Mouse (Mus musculus): Measurements from ENCODE around the gene Hyal2.
A peak's percentile ranks its signal among the peaks of the same experiment; 100 is the strongest.

Hyal2 gene

GRCm38 (mm10) chr9:107567702-107568319 lies at the start of gene Hyal2:
Hyal2 (plus strand) TSS chr9:107567945.
- DNase-seq (ENCODE audit: low read depth, low spot score) = no peak

DNA sequence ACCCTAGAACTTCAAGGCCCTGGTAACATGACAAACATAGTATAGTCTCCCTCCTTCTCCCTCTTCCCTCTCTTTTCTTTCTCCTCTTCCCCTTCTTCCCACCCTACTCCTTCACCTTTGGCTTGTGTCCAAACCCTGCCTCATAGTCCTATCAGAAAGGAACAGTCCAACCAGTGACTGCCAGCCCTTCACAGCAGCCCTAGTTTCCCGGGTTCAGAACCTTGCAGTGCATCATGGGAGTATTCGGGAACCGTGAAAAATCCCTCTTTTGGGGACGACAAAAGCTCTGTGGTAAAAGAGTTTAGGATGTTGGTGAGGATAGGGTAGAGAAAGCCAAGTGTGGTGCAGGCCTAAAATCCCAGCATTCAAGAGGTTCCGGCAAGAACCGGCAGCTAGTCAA lies 47.4 kb upstream of the Hyal2 start:
- no peak for DNase-seq (ENCODE audit: low read depth, low spot score)

- no peak for DNase-seq (ENCODE audit: low read depth, low spot score)
These were observed 46.6 kb upstream of the Hyal2 start for GRCm38 (mm10) chr9:107521190-107521589.

DNA sequence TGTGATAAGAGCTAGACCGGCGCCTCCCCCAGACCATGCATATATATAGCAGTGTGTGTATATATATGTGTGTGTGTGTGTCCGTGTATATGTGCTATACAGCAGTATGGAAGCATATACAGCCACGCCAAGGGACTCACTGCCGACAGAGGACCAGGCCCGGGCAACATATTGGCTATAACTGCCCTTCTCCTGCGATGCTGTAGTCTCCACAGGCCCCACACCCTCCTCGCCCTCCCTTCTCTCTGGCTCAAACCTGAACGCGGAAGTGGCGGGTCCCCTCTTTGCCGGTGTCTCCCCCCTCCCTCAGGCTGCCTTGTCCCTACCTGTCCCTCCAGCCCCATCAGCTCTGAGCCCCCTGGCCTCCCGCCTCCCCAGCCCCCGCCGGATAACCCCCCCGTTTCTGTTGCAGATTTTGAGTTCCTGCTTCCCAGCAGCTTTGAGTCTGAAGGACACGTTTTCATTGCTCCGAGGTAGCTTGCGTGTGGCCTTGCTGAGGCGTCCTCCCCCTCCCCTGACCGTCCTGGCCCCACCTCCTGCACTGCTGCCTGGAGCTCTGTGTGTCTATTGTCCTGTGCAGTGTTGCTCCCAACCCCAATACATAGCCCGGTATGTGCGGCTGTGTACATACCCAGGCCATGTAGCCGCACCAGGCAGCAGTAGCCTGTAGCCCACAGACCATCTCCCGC lies 45.9 kb upstream of the Hyal2 start:
- DNase-seq (ENCODE audit: low read depth, low spot score) = no peak

GRCm38 (mm10) chr9:107522400-107522711 lies 45.4 kb upstream of the Hyal2 start:
- no peak for DNase-seq (ENCODE audit: low read depth, low spot score)

GRCm38 (mm10) chr9:107526198-107527026 lies 41.3 kb upstream of the Hyal2 start:
- DNase-seq (ENCODE audit: low read depth, low spot score) = peak; percentile 72

- DNase-seq (ENCODE audit: low read depth, low spot score) = peak; percentile 90
These were observed 33.8 kb upstream of the Hyal2 start, which contains the start of gene Tmem115 for GRCm38 (mm10) chr9:107533791-107534407. Tmem115 (plus strand) TSS chr9:107533945.

GRCm38 (mm10) chr9:107534408-107535202 lies 33.1 kb upstream of the Hyal2 start:
- no peak for DNase-seq (ENCODE audit: low read depth, low spot score)

DNA sequence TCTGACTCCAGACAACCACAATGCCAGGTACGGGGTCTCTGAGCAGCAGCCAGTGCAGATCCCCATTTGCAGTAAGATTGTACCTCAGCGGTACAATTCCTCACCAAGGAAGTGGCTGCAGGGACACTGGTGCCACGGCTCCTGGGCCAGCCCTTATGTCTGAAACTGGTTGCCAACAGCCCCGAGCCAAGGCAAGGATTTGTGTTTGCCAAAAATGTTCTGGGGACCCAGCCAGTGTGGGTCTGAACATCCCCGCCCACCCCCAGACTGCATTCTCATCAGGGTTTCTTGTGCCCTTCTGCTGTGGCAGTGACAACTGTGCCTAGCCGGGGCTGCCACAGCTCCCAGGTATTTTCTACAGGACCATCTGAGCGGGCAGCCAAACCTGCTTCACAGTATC lies 29.5 kb upstream of the Hyal2 start:
- no peak for DNase-seq (ENCODE audit: low read depth, low spot score)

DNA sequence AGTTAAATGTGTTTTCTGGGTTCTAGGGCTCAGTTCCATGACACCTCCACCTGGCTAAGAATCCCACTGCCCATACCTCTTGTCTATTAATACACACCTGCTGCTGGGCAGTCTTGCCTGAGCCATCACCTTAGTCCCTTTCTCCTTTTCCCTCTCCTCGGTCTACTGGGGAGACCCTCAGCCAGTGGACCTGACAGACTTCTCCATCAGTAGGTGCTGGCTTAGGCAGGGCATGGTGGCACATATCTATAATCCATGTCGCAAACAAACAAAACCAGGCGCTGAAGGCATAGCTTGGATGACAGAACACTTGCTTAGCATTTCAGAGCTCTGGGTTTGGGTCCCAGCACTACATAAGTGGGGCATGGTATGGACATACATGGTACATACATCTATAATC lies 29.0 kb upstream of the Hyal2 start:
- DNase-seq (ENCODE audit: low read depth, low spot score) = no peak

DNA sequence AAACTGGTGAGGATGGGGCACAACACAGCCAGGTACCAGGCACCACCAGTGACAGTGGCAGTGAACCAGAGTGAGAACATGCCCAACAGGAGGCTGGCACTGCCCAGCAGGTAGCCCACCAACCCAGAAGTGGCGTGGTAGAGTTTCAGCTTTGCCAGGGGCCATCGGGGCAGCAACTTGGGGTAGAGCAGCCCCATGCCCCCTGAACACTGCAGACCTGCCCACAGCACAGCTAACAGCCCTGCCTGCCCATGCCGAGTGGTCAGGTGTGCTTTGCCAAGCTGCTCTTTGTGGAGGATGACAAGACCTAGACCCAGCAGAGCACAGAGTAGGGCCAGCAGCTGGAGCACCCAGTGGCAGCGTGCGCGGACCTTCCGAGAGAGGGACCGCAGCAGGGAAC lies 27.8 kb upstream of the Hyal2 start:
- DNase-seq (ENCODE audit: low read depth, low spot score) = no peak

GRCm38 (mm10) chr9:107540420-107540819 lies 27.3 kb upstream of the Hyal2 start:
- no peak for DNase-seq (ENCODE audit: low read depth, low spot score)

GRCm38 (mm10) chr9:107541005-107541404 lies 26.7 kb upstream of the Hyal2 start:
- DNase-seq (ENCODE audit: low read depth, low spot score) = no peak

- DNase-seq (ENCODE audit: low read depth, low spot score) = peak; percentile 83
These were observed 26.0 kb upstream of the Hyal2 start, which contains the start of the genes Cyb561d2 and Nprl2 for GRCm38 (mm10) chr9:107541474-107542351. Cyb561d2 (minus strand) TSS chr9:107542193. Nprl2 (plus strand) TSS chr9:107542226.

GRCm38 (mm10) chr9:107542352-107542686 lies 25.4 kb upstream of the Hyal2 start:
- DNase-seq (ENCODE audit: low read depth, low spot score) = no peak

- no peak for DNase-seq (ENCODE audit: low read depth, low spot score)
These were observed 25.0 kb upstream of the Hyal2 start for GRCm38 (mm10) chr9:107542721-107543120.

DNA sequence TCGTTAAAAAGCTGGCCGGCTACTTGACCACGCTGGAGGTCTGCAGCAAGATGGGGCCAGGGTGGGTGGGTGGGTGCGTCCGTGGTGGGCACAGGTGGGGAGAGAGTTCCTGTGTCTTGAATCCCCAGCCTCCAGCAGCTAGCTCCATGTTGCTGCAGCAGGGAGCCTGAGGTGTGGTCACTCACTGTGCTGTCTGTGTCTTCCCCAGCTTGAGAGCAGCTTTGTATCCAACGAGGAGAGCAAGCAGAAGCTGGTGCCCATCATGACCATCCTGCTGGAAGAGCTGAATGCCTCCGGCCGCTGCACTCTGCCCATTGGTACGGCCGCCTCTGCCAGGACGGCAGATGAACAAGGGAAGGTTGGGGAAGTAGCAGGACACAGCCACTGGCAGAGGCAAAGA lies 24.4 kb upstream of the Hyal2 start:
- DNase-seq (ENCODE audit: low read depth, low spot score) = no peak

- no peak for DNase-seq (ENCODE audit: low read depth, low spot score)
These were observed 23.5 kb upstream of the Hyal2 start for GRCm38 (mm10) chr9:107544196-107544700.

DNA sequence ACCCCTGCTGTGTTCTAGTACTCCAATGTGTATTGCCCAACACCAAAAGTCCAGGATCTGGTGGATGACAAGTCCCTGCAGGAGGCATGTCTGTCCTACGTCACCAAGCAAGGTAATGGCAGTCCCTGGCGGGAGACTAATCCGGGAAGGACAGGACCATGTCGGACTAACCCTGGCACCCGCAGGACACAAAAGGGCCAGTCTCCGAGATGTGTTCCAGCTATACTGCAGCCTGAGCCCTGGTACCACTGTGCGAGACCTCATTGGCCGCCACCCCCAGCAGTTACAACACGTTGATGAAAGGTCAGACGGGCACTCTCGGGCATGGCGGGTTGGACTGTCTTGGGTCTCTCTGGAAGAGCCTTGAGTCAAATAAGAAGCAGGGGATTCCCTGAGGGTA lies 23.0 kb upstream of the Hyal2 start:
- no peak for DNase-seq (ENCODE audit: low read depth, low spot score)

- DNase-seq (ENCODE audit: low read depth, low spot score) = no peak
These were observed 22.5 kb upstream of the Hyal2 start for GRCm38 (mm10) chr9:107545199-107545598.
